Mouse (Mus musculus): ENCODE measurements around the gene Kif1c.

GRCm38 (mm10) chr11:70718481-70718880 lies 18.1 kb downstream of the Kif1c start:
- no peak for TF ChIP-seq CTCF (IDR thresholded peaks at IDR 0.05; ENCODE audit: insufficient read depth, low read depth, low read length)
- no peak for TF ChIP-seq POLR2A (IDR thresholded peaks at IDR 0.05; ENCODE audit: insufficient read depth, low read depth, low read length)
